Mouse (Mus musculus) lung, adult 2 months (tissue): Measurements from ENCODE around the gene Clstn2. TPM values are rescaled to one million over a fixed set of nuclear protein-coding genes. Genes with fewer than 3 reads are reported as not detected.

Experiments
- DNase-seq: peaks from one replicate; pipeline ENCODE4 v3.0.0; 2022
- H3K4me1 ChIP-seq: fragments of 200-500 bp; 2 replicates; pipeline ENCODE4 v1.6.1; 2011; ENCODE audit warnings: low read length; ENCODE audit not compliant: control insufficient read depth, insufficient read depth
- H3K4me3 ChIP-seq: fragments of 200-500 bp; replicated peaks from 2 replicates; pipeline ENCODE3; 2011; ENCODE audit warnings: low read depth, mild to moderate bottlenecking, control low read depth, low read length; ENCODE audit errors: extremely low read depth
- CTCF ChIP-seq: fragments of 200-500 bp; IDR thresholded peaks from 2 replicates; pipeline ENCODE4 v1.5.1; 2011; ENCODE audit warnings: mild to moderate bottlenecking, low read length, control low read depth; ENCODE audit not compliant: insufficient read depth
- POLR2A ChIP-seq: fragments of 200-500 bp; IDR thresholded peaks from 2 replicates; pipeline ENCODE4 v1.6.1; 2011; ENCODE audit warnings: low read depth, mild to moderate bottlenecking, control low read depth, low read length, borderline replicate concordance; ENCODE audit errors: extremely low read depth
- WGBS: fragments of 180-500 bp; shearing (Covaris S2); methylation state at CpG from one replicate; pipeline ENCODE4 v1.1.7; 2018; 5-methylcytosine and 5-hydroxymethylcytosine counted together
- polyA plus RNA-seq: library from polyadenylated mRNA; depleted of rRNA; stranded (reverse); fragments of >200 nt; gene quantifications from 2 replicates; pipeline ENCODE4 v1.2.3, GENCODE M21; 2012

Clstn2 gene
- polyA plus RNA-seq, 1 experiment = 9.9 TPM

DNA sequence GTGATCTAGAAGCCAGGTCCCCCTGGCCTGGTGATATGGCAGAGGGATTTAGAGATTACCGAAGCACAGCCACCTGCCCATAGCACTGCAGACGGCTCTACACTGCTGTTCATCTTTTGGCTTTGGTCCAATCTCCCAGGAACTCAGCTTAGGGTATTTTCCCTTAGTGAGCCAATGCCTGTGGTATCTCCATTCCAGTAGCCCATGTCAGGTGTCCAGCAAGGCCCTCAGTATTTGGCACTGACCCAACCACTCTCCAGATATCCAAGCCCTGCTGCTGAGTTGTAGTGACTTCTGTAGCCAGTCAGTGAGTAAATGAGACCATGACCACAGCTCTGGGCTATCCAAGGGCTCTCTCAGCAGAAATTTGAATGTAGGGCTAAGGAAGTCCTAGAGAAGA, 330.0 kb downstream of the Clstn2 start:
- TF ChIP-seq POLR2A = no peak
- TF ChIP-seq CTCF = no peak
- 73% methylated on average over 2 of the region's 2 CpGs for WGBS
- DNase-seq = no peak
- Histone ChIP-seq H3K4me3 (no peak overlapping the region), H3K4me1 (no peaks in the 10 kb centered on the region)

DNA sequence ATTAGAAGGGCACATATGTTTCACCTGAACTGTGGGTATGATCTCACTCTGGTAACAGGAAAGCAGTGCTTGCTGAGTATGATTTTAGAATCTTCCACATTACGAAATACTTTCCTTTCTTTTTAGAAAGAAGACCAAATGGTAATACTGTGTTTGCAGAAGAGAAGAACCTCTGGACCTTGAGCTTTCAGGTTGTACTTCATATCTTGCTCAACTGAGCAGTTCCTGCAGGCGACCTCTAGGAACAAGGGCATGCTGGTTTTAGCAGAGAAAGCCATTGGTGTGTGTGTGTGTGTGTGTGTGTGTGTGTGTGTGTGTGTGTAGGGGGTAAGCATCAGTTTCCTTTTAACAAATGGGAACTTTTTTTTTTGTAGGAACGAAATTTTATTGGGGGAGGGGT, 333.0 kb downstream of the Clstn2 start:
- TF ChIP-seq POLR2A (no peak), CTCF (no peak)
- 77% methylated on average over 3 of the region's 3 CpGs for WGBS
- DNase-seq = no peak
- no peak overlapping the region for H3K4me3 ChIP-seq
- H3K4me1 ChIP-seq = no peaks in the 10 kb centered on the region

DNA sequence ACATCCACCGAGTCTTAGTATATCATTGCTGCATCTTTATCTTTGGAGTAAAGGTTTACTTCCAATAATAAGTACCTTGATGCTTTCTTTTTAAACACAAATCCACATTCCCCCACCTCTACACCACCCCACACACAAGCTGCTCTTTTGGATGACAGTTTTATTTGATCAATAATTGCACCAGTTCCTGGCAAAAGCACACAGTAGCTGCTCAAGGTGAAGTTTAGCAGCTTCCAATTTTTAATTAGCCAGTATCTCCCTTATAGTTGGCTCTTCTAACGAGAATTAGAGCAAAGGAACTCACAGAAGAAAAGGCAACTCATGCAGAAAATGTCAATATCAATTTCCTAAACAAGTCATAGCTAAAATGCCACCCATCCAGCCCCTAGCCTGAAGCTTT, 334.0 kb downstream of the Clstn2 start:
- TF ChIP-seq CTCF (no peak), POLR2A (no peak)

DNA sequence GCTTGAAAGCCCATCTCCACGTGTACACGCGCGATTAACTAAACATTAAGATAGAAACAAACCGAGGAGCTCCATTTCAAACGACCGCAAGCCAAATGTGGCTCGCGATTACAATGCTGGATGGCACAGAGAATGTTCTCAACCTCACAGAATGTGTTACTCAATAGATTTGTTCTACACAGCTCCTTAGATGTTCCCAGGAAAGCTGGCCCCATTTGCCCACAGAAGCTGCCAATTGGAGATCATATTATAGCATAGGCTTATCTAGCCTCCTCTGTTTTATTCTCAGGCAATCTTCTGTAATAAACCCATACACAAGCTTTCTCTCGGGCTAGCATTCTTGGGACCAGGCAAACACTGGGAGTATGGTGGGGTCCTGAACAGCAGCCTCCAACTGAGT, 334.9 kb downstream of the Clstn2 start:
- WGBS = 82% methylated on average over 10 of the region's 10 CpGs
- TF ChIP-seq CTCF (no peak), POLR2A (no peak)
- Histone ChIP-seq H3K4me3 (no peak overlapping the region), H3K4me1 (no peaks in the 10 kb centered on the region)
- no peak for DNase-seq

More for the DNA sequence above, 334.0 kb downstream of the Clstn2 start:
- Histone ChIP-seq H3K4me3 (no peak overlapping the region), H3K4me1 (no peaks in the 10 kb centered on the region)
- DNase-seq = no peak
- WGBS = 78% methylated on average over 2 of the region's 2 CpGs

DNA sequence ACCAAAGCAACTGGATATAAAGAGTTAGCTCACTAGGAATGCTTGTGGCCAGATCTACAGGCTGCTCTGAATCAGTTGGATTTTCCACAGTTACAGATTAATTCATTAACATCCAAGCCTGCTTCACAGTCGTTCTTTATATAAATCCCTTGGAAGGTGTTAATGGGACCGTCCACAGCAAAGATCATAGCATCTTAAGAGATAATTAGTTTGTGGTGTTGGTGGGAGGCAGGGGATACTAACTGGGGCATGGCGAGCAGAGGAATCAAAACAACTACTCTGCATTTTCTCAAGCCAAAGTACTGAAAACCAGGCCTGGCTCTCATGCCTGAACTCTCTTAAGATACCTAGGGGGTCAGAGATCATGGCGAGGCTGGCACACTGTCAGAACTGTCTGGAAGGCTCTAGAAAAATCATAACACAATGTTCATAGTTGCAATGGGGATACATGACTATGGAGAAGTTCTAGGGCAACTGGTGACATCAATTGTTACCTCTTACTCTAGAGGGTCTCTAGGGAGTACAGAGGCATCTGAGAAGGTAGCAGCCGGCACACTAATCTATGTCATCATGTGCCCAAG, 336.2 kb downstream of the Clstn2 start:
- H3K4me1 ChIP-seq = no peaks in the 10 kb centered on the region
- TF ChIP-seq POLR2A = no peak
- no peak for TF ChIP-seq CTCF
- 80% methylated on average over 5 of the region's 5 CpGs for WGBS
- no peak overlapping the region for H3K4me3 ChIP-seq
- no peak for DNase-seq

DNA sequence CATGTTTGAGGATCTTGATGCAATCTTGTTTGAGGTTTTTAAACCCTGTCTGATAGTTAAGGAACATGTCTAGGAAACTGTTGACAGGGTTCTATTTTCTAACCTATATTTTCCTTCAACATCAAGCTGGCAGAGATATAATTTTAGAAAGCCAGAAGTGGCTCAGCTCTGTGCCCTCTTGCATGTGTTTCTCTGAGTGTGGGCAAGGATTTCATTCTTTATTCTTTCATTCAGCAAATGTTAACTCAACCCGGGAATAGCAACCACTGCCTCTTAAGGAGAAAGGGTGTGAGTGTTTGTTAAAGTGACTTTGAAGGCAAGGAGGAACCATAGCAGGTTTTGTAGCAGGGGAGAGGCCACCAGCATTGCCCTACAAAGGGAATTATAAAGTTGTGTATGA, 337.7 kb downstream of the Clstn2 start:
- no peak for DNase-seq
- Histone ChIP-seq H3K4me3 (no peak overlapping the region), H3K4me1 (no peaks in the 10 kb centered on the region)
- WGBS = 44% methylated on average over 1 of the region's 1 CpGs
- TF ChIP-seq CTCF (no peak), POLR2A (no peak)

DNA sequence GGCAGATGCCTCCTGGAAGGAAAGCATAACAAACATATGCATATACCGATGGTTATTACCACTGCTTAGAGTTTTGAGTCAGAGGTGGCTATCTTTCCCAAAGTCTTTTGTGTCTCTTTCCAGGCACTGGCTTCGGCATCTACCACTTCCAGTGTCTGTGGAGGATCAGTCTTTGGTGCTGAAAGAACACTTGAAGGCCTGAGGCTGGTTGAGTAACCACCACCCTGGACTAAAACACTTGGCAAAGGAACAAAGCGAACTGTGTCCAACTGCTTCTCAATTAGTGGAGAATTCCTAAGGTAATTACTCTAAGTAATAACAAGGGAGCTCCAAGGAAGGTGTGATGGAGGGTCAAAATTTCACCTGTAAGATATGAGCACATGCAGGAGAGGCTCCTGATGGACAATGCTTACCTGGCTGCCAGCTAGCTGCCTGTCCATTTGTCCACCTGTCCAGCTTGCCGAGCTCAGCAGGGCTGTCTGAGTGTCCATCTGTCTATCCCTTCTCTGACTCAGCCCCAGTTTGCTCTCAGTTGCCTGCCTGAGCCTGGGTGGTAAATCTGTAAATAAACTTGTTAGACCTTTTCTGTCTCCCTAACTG, 346.1 kb downstream of the Clstn2 start:
- 61% methylated on average over 4 of the region's 4 CpGs for WGBS
- DNase-seq = peak; percentile 12
- TF ChIP-seq CTCF (no peak), POLR2A (no peak)
- no peak overlapping the region for H3K4me3 ChIP-seq
- H3K4me1 ChIP-seq = peaks cover 2% of the 10 kb centered on the region

DNA sequence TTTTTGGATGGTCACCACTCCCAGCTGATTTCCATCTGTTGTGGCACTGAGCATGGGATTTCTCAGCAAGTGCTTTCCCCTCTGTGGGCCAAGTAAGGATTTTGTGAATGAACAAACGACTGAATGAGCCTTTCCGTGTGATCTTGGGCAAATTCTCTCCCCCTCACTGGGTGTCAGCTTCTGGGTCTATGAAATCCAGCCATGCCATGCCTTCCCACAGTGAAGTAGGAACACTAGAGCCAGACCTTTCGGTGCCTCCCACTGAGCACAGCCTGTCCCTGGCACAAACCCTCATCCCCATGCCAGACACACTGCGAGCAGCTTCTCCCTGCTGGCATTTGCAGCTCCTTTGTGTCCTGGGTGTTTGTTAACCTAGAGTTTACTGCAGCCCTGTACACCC, 347.3 kb downstream of the Clstn2 start:
- DNase-seq = no peak
- H3K4me3 ChIP-seq = no peak overlapping the region
- H3K4me1 ChIP-seq = peaks cover 2% of the 10 kb centered on the region
- 60% methylated on average over 4 of the region's 4 CpGs for WGBS
- TF ChIP-seq POLR2A (no peak), CTCF (no peak)

DNA sequence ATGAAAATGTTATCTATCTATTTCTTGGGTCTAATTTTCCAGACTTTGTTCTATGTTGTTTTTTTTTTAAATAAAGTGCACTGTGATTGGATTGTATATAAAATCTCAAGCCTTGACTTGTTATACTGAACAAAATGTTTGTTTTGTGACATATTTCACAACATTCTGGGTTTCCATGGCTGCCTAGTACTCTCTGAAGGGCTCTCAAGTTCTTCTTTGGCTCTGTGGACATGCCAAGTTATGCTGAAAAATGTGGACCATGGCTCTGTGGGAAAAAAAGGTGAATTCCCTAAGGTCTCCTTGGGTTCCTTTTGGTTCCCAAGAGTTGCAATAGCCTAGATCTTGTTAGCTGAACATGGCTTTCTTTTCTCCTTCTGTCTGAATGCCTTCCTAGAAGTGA, 353.1 kb downstream of the Clstn2 start:
- Histone ChIP-seq H3K4me1 (peaks cover 6% of the 10 kb centered on the region), H3K4me3 (no peak overlapping the region)
- DNase-seq = peak; percentile 22
- TF ChIP-seq POLR2A (no peak), CTCF (no peak)

DNA sequence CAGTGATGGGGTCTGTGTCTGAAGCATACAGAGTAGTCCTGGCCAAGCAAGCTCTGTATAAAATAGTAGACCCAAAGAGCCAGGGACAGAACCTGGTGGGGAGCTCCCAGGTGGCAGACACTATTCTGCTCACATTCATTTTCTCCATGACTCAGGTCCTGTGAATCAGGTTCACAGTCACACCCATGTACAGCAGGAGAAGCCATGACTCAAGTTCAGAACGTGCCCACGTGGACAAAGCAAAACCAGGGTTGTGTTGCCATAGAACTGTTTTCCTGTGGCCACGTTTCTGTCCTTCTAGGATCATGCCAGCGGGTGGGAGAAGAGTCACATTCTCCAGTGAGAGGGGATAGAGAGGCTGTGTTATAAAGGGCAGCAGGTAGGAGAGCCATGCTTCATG, 353.9 kb downstream of the Clstn2 start:
- Histone ChIP-seq H3K4me1 (peaks cover 6% of the 10 kb centered on the region), H3K4me3 (no peak overlapping the region)
- 50% methylated on average over 4 of the region's 4 CpGs for WGBS
- no peak for DNase-seq
- TF ChIP-seq POLR2A (no peak), CTCF (no peak)

DNA sequence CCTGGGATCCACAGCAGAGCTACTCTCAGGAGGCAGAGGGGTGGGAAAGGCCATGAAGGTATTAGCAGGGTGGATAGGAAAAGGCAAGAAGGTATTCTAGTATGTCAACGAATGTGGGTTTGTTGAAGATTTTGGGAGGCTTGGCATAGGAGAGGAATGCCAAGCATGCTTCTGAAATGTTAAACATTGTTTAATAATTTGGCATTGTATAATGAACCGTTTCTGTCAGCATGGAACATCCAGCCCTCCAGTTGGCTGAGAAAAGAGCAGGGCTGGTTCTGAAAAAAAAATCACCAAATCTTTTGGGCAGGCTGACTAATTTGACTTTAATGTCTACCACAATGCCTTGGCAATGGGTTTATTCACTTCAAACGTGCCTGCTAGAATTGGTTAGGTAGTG, 355.9 kb downstream of the Clstn2 start:
- TF ChIP-seq POLR2A (no peak), CTCF (no peak)

More for the DNA sequence above, 355.9 kb downstream of the Clstn2 start:
- no peak for DNase-seq
- 34% methylated on average over 3 of the region's 3 CpGs for WGBS
- peaks cover 6% of the 10 kb centered on the region for H3K4me1 ChIP-seq
- no peak overlapping the region for H3K4me3 ChIP-seq
